Mouse (Mus musculus): ENCODE results near the gene Hba-a1. TPM values are rescaled to one million over a fixed set of nuclear protein-coding genes. Genes with fewer than 3 reads are reported as not detected.
"Not testable (repeated sequence)": the region's sequence is repeated elsewhere in the genome, so short reads cannot be mapped to it uniquely, and the experiment has no call there.

Gene Hba-a1
- total RNA-seq, 2 experiments from 2014 or later = 247 to 343 TPM

DNA sequence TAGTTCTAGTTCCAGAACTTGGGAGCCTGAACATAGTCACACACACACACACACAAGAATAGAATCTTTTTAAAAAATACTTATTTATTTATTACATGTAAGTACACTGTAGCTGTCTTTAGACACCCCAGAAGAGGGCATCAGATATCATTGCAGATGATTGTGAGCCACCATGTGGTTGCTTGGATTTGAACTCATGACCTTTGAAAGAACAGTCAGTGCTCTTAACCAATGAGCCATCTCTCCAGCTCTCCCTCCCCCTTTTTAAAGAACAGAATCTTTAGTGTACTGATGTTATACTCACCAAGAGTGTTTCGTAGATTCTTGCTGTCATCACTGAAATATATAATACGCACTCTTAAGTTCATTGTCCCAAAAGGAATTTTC is 15.2 kb downstream of the Hba-a1 start:
- intact Hi-C loops (cut with DNase I) = no loop called here

DNA sequence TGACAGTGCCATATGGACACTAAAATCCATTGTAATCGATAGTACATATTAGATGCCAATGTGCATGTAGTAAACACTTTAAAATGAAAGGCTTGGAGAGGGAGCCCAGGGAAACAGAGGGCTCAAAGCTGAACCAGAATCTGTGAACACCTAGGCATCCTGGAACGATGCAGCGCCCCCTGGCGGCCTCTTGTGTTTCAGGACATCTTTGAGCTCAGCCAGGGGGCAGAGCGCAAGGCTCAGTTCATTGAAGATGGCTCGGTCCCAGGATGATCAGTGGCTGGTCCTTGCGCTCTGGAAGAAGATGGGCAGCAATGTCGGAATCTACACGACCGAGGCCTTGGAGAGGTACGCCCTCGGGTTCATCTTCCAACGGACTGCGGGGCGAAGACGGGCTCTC is 16.6 kb downstream of the Hba-a1 start, which contains the start of gene Hbq1a:
Gene Hbq1a, plus strand, starts transcription at position 205 of the 400 bp plus-strand sequence.
- intact Hi-C loops (cut with DNase I) = loop anchor here (5.0 kb wide), 1 partner anchor 118 kb away; no protein-coding TSS in a partner anchor
- not testable (repeated sequence) for H3K27ac ChIP-seq

More for the DNA sequence above, 15.2 kb downstream of the Hba-a1 start:
- no peak for DNase-seq (ENCODE audit: extremely low spot score in 1 of 2, low spot score in 2 of 2)
- Histone ChIP-seq H3K27ac (no peak overlapping the region), H3K4me3 (no peak overlapping the region)
- no peak for TF ChIP-seq CTCF (IDR thresholded peaks at IDR 0.05)

DNA sequence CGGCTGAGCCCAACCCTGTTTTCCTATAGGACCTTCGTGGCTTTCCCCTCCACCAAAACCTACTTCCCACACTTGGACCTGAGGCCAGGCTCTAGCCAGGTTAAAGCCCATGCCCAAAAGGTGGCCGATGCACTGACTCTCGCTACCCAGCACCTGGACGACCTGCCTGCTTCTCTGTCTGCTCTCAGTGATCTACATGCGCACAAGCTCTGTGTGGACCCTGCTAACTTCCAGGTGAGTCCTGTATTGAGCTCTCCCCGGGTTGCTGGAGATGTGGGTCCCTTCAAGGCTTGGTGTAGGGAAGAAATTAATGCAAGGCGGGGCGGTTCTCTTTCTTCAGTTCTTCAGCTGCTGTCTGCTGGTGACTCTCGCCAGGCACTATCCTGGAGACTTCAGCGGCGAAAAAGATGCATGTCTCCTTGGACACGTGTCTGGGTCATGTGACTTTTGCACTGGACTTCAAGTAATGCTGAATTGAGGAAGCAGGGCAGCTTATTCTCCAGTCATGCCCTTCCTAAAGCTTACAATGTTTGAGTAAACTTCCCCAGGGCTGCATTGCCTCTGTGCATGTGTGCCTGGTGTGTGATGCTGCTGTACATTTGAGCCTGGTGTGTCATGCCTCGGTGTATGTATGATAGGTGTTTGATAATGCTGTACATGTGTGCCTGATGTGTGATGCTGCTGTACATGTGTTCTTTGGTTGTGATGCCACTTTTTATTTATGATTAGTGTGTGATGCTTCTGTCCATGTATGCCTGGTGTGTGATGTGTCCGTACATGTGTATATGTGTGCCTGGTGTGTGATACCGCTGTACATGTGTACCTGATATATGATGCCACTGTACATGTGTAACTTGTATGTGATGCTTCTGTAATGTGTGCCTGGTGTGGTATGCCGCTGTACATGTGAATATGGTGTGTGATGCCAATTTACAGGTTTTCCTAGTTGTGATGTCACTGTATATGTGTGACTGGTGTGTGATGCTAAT is 17.3 kb downstream of the Hba-a1 start:
- TF ChIP-seq CTCF (IDR thresholded peaks at IDR 0.05) = no peak
- no peak for DNase-seq (ENCODE audit: extremely low spot score in 1 of 2, low spot score in 2 of 2)
- H3K4me3 ChIP-seq = 0 out of 2 replicates have a peak overlapping the region, but pooled peaks have one; percentile 11
- H3K27ac ChIP-seq = no peak overlapping the region
- intact Hi-C loops (cut with DNase I) = loop anchor here (5.0 kb wide), 1 partner anchor 118 kb away; no protein-coding TSS in a partner anchor

More for the DNA sequence above, 16.6 kb downstream of the Hba-a1 start, which contains the start of gene Hbq1a:
- TF ChIP-seq CTCF (IDR thresholded peaks at IDR 0.05) = peak; percentile 80
- peak; percentile 57 to 63 for DNase-seq (ENCODE audit: extremely low spot score in 1 of 2, low spot score in 2 of 2)
- H3K4me3 ChIP-seq = 0 out of 2 replicates have a peak within 1 kb of the TSS, but pooled peaks have one; percentile 11

DNA sequence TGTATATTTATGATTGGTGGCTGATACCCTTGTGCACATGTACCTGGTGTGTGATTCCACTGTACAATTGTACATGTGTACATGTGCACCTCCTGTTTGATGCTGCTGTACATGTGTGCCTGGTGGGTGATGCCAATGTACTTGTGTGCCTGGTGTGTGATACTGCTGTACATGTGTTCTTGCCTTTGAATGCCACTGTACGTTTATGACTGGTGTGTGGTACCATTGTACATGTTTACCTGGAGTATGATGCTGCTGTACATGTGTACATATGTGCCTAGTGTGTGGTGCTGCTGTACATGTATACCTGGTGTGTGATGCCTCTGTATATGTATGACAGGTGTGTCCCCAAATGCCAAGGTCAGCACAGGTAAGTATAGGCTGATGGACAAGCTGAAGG is 18.2 kb downstream of the Hba-a1 start:
- TF ChIP-seq CTCF (IDR thresholded peaks at IDR 0.05) = no peak
- DNase-seq (ENCODE audit: extremely low spot score in 1 of 2, low spot score in 2 of 2) = no peak
- Histone ChIP-seq H3K27ac (no peak overlapping the region), H3K4me3 (no peak overlapping the region)
- intact Hi-C loops (cut with DNase I) = loop anchor here (5.0 kb wide), 1 partner anchor 119 kb away; no protein-coding TSS in a partner anchor

DNA sequence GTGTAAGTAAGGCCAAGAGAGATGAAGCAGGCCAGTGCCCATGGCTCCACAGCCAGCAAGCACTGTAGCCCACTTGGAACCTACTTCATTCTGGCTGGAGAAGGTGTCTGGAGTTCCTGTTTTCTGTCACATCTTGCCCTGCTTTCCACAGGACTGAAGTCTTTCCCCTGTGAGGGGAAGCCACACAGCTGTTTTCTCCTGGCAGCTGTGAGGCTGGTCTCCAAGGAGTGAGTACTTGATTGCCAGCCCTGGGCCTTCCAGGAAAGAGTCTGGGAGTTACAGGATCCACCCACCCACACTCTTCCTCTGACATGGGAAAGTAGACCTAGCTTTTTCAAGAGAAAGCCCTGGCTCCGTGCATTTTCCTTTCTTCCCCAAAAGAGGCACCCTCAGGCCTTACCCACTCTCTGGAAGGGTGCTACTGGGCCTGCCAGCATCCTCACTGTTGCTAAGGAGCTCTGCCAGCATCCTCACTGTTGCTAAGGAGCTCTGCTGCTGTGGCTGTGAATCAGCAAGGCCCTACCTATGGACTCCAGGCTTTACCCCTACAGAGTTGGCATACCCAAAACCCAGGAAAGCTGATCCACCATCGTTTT is 19.6 kb downstream of the Hba-a1 start:
- peak; percentile 28 for DNase-seq (ENCODE audit: extremely low spot score in 1 of 2, low spot score in 2 of 2)
- Histone ChIP-seq H3K4me3 (no peak overlapping the region), H3K27ac (peak overlapping the region; percentile 32; the same call in 1 of the 2 replicates)
- TF ChIP-seq CTCF (IDR thresholded peaks at IDR 0.05) = no peak
- intact Hi-C loops (cut with DNase I) = loop anchor here (5.0 kb wide), 1 partner anchor 121 kb away; no protein-coding TSS in a partner anchor

DNA sequence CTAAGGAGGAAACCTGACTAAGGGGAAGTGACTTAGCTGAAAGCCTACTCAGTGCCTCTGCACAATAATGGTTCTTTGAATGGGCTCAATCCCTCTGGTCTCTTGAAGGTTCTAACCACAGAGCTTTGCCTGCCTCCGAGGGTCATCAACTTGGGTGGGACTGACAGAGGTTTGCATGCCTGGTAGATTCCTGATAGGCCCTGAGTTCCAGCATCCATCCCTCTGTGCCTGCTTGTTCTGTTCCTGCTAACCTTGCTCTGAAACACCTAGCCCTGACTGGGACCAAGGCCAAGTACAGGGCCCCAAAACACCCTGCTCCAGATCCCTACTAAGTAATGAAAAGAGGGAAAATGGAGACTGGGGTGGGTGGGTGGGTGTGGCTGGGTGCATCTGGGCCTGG is 20.1 kb downstream of the Hba-a1 start:
- intact Hi-C loops (cut with DNase I) = loop anchor here (5.0 kb wide), 1 partner anchor 121 kb away; no protein-coding TSS in a partner anchor
- no peak for TF ChIP-seq CTCF (IDR thresholded peaks at IDR 0.05)
- H3K27ac ChIP-seq = peak overlapping the region; percentile 32; the same call in 1 of the 2 replicates

DNA sequence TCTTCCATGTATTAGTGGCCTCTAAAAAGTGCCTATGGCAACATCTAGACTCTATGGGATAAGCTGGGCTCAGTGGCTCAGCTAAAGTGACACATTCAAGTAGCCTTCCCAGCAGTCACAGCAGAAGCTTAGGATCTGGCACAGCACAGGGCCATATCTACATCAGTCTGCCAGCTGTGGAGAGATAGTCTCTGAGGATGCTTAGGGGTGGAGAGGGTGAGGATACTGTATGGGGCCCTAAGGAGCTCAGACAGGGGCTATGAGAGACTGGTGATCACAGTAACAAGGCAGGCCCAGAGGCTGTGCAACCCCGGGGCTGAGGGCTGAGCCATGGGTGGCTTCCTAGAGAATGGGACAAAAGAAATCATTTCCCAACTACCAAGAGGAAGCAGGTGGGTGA is 23.7 kb downstream of the Hba-a1 start:
- intact Hi-C loops (cut with DNase I) = no loop called here
- H3K4me3 ChIP-seq = no peak overlapping the region
- H3K27ac ChIP-seq = no peak overlapping the region
- no peak for DNase-seq (ENCODE audit: extremely low spot score in 1 of 2, low spot score in 2 of 2)
- TF ChIP-seq CTCF (IDR thresholded peaks at IDR 0.05) = no peak

More for the DNA sequence above, 20.1 kb downstream of the Hba-a1 start:
- H3K4me3 ChIP-seq = no peak overlapping the region
- no peak for DNase-seq (ENCODE audit: extremely low spot score in 1 of 2, low spot score in 2 of 2)

DNA sequence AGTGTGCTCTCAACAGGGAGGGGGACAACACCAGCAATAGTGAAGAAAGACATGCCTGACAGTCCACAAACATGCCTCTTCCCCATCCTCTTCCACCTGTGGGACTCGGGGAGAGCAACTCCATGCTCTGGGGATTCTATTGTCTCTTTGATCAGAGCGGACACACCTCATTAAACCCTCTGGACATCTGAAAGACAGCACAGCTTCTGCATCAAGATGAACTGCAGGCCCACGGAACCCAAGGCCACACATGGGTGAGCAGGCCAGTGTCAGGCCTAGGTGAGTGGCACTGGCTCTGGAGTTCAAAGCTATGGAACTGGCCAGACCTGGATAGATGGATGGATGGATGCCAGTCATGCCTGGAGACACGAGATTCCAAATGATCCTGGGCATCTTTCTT is 26.1 kb downstream of the Hba-a1 start:
- no peak for TF ChIP-seq CTCF (IDR thresholded peaks at IDR 0.05)
- Histone ChIP-seq H3K4me3 (no peak overlapping the region), H3K27ac (no peak overlapping the region)
- intact Hi-C loops (cut with DNase I) = no loop called here
- DNase-seq (ENCODE audit: extremely low spot score in 1 of 2, low spot score in 2 of 2) = no peak

DNA sequence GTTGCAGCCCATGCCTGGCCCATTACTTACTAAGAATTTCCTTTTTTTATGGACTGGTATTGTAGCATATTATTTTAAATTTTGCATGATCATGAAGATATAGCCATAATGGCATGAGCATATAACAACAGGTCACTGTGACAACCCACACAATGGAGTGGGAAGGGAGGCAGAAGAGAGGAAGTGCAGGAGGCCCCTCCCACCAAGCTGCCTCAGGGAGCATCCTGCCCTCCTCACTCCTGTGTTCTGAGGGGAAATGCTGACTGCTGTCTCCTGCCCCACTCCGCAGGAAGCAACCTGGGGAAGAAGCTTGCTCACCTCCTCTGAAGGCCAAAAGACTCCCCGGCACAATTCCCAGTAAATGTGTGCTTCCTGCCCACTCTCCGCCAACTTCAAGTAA is 26.6 kb downstream of the Hba-a1 start:
- intact Hi-C loops (cut with DNase I) = no loop called here
- TF ChIP-seq CTCF (IDR thresholded peaks at IDR 0.05) = no peak
- Histone ChIP-seq H3K4me3 (no peak overlapping the region), H3K27ac (no peak overlapping the region)
- no peak for DNase-seq (ENCODE audit: extremely low spot score in 1 of 2, low spot score in 2 of 2)

DNA sequence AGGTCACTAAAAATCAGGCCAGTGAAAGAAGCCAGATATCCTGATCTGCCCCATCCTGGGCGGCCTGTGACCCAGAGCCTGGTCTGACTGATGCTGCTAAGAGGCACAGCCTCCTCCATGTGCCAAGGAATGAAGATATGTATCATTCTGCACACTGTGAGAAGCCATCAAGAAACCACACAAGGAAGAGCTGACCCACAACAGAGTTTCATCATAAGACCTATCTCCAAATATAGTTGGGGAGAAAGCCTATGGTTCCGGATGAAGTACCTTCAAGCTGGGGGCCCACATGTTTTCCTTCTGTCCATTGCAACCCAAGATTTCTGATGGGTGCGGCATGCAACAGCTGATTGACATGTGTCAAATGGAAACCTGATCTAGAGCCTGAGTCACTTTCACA is 32.7 kb downstream of the Hba-a1 start:
- Histone ChIP-seq H3K27ac (no peak overlapping the region), H3K4me3 (no peak overlapping the region)
- no peak for DNase-seq (ENCODE audit: extremely low spot score in 1 of 2, low spot score in 2 of 2)
- no peak for TF ChIP-seq CTCF (IDR thresholded peaks at IDR 0.05)
- intact Hi-C loops (cut with DNase I) = no loop called here

DNA sequence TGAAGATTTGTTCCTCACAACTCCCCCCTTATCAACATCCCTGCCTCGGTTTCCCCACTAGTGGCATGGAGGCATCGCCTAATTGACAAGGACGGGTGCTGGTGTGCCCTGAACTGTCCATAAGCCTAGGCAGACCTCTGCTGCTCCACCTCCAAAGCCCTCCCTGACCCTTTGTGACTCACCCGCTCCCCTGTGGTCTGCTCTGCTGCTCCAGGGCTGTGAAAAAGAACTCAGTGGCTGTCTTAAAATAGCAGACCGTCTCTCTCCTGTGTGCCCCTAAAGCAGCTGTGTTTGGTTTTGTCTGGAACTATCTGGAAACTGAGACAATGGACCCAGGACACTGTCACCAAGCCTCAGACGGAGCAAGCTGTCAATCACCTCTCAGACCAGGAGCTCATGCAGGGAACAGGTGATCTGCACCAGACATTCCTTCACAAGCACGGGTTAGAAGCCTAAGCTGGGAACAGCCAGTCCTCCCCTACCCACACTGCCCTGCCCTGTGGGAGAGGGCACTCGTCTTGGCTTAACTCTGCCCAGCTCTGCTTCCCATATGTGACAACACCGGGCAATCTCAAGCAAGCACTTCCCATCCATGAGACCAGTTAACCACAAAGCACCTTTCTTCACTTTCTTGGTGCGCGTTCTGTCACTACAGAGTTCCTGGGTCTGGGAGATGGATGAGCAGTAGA is 37.3 kb downstream of the Hba-a1 start:
- H3K4me3 ChIP-seq = no peak overlapping the region
- intact Hi-C loops (cut with DNase I) = loop anchor here (2.0 to 10.0 kb wide), 3 partner anchors 104 to 646 kb away; partner anchors contain the start of gene Bod1
- no peak for DNase-seq (ENCODE audit: extremely low spot score in 1 of 2, low spot score in 2 of 2)
- H3K27ac ChIP-seq = no peak overlapping the region
- TF ChIP-seq CTCF (IDR thresholded peaks at IDR 0.05) = no peak

Data from left cerebral cortex, adult 2 months (tissue).